Mouse (Mus musculus) spleen, postnatal 4 days (tissue): Measurements from ENCODE around the gene Kmt2e.

Source experiments
- DNase-seq, 2 experiments: peaks; one replicate each; pipeline ENCODE4 v3.0.0; 2022; ENCODE audit warnings: low spot score in 2 of 2

Gene Kmt2e

GRCm38 (mm10) chr5:23410040-23410717 lies 24.1 kb upstream of the Kmt2e start:
- DNase-seq, result no peak

GRCm38 (mm10) chr5:23410718-23411101 lies 23.5 kb upstream of the Kmt2e start:
- DNase-seq, result no peak

- no peak for DNase-seq
Observed at GRCm38 (mm10) chr5:23411640-23412039, 22.6 kb upstream of the Kmt2e start.

- DNase-seq, result no peak
Observed at GRCm38 (mm10) chr5:23412247-23412948, 21.8 kb upstream of the Kmt2e start.

GRCm38 (mm10) chr5:23413058-23413457 lies 21.2 kb upstream of the Kmt2e start:
- no peak for DNase-seq

GRCm38 (mm10) chr5:23413575-23414470 lies 20.4 kb upstream of the Kmt2e start:
- no peak for DNase-seq

- no peak for DNase-seq
Observed at GRCm38 (mm10) chr5:23414490-23415126, 19.6 kb upstream of the Kmt2e start.

GRCm38 (mm10) chr5:23415571-23416285 lies 18.5 kb upstream of the Kmt2e start:
- no peak for DNase-seq

GRCm38 (mm10) chr5:23416286-23416643 lies 18.0 kb upstream of the Kmt2e start:
- DNase-seq, result no peak

- no peak for DNase-seq
Observed at GRCm38 (mm10) chr5:23417716-23418115, 16.5 kb upstream of the Kmt2e start.

- DNase-seq, result peak; percentile 83 to 93
Observed at GRCm38 (mm10) chr5:23418147-23418781, 16.0 kb upstream of the Kmt2e start.

- no peak for DNase-seq
Observed at GRCm38 (mm10) chr5:23418797-23419595, 15.2 kb upstream of the Kmt2e start.

GRCm38 (mm10) chr5:23419616-23420170 lies 14.5 kb upstream of the Kmt2e start:
- no peak for DNase-seq

- no peak for DNase-seq
Observed at GRCm38 (mm10) chr5:23420410-23420809, 13.8 kb upstream of the Kmt2e start.

- DNase-seq, result no peak
Observed at GRCm38 (mm10) chr5:23421440-23421839, 12.8 kb upstream of the Kmt2e start.

- no peak for DNase-seq
Observed at GRCm38 (mm10) chr5:23423036-23423435, 11.2 kb upstream of the Kmt2e start.

- no peak for DNase-seq
Observed at GRCm38 (mm10) chr5:23427501-23427900, 6.7 kb upstream of the Kmt2e start.

- DNase-seq, result no peak
Observed at GRCm38 (mm10) chr5:23431070-23431864, 3.0 kb upstream of the Kmt2e start.
